Mouse (Mus musculus) CD4-positive naive resting alpha-beta T cell, adult 76 days (primary cell): Measurements from ENCODE around the gene Gm5431. TPM values are rescaled to one million over a fixed set of nuclear protein-coding genes. Genes with fewer than 3 reads are reported as not detected.

Experiments
- total RNA-seq: library from RNA; stranded (reverse); gene quantifications from one replicate; pipeline ENCODE4 v1.2.4, GENCODE M21; 2023

Gm5431 gene
- total RNA-seq, result 4.7 TPM

GRCm38 (mm10) chr11:48902021-48902420, at the start of gene Gm5431:
Gene Gm5431, minus strand, starts transcription at chr11:48902214.

DNA sequence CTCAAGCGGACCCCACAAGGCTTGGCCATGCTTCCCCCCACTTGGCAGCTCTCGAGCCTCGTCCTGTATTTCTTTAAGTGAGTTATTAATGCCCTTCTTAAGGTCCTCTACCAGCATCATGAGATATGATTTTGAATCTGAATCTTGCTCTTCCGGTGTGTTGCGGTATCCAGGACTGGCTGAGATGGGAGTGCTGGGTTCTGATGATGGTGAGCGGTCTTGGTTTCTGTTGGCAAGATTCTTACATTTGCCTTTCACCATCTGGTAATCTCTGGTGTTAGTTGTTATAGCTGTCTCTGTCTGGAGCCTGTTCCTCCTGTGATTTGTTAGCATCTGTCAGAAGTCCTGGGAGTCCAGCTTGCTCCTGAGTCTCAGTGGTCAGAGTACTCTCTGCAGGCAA, 44.1 kb upstream of the Gm5431 start, which contains the start of gene Psme2b:
Gene Psme2b (minus strand): TSS at position 101 of the 400 bp plus-strand sequence.

DNA sequence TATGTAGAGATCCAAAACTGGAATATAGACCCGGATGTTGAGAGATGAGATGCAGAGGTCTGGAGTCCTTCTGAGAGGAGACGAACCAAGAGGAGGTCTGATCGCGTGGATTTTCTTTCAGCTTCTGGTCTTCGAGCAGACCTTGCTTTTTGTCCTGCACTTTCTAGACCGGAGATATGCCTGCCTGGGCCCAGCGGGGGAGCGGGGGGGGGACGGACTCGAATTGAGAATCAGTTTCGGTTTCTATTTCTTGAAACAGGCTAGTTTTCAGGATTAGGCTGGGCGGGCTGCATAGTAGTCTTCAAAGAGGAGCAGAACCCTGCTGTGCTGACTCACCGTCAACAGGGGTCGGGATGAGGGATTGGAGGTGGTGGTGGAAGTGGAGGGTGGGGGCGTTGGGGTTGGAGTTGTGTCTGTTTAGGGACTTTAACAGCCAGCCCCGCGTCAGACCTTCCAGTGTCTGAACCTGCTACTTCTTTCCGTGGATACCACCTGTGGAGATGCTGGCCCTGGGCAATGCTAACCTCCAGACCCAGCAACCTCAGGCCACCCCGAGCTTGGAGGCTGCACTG, 30.7 kb downstream of the Gm5431 start, which contains the start of gene Irgm1:
Gene Irgm1 (minus strand): TSS at position 483 of the 572 bp plus-strand sequence.

Other genes starting within 250 kb of the Gm5431 start
- gene Rack1, start 101.9 kb downstream of the Gm5431 start, total RNA-seq, result 1,977 TPM
- 30.1 TPM for gene Trim41, start 84.9 kb downstream of the Gm5431 start, total RNA-seq
- 12.6 TPM for gene Trim7, start 76.1 kb downstream of the Gm5431 start, total RNA-seq
- gene Gm12184, start 75.6 kb downstream of the Gm5431 start, total RNA-seq, result 0.56 TPM
- 45.9 TPM for gene Irgm1, start 30.5 kb downstream of the Gm5431 start, total RNA-seq
- gene Psme2b, start 44.0 kb upstream of the Gm5431 start, total RNA-seq, result 56.5 TPM
- gene Olfr56, start 76.7 kb upstream of the Gm5431 start, total RNA-seq, result 1.8 TPM
- 101 TPM for gene 9930111J21Rik1, start 77.2 kb upstream of the Gm5431 start, total RNA-seq
- gene Gm12185, start 90.0 kb upstream of the Gm5431 start, total RNA-seq, result 12.5 TPM
- 51.4 TPM for gene Tgtp1, start 92.0 kb upstream of the Gm5431 start, total RNA-seq
- 128 TPM for gene 9930111J21Rik2, start 149.0 kb upstream of the Gm5431 start, total RNA-seq
- gene Tgtp2, start 162.0 kb upstream of the Gm5431 start, total RNA-seq, result 70.1 TPM
- 87.3 TPM for gene Ifi47, start 174.4 kb upstream of the Gm5431 start, total RNA-seq
- gene Olfr1396, start 212.7 kb upstream of the Gm5431 start, total RNA-seq, result not detected
- gene Olfr1395, start 240.1 kb upstream of the Gm5431 start, total RNA-seq, result not detected